Comparison of ENCODE assay signal across 9 mouse cellular contexts in the genomic region with DNA sequence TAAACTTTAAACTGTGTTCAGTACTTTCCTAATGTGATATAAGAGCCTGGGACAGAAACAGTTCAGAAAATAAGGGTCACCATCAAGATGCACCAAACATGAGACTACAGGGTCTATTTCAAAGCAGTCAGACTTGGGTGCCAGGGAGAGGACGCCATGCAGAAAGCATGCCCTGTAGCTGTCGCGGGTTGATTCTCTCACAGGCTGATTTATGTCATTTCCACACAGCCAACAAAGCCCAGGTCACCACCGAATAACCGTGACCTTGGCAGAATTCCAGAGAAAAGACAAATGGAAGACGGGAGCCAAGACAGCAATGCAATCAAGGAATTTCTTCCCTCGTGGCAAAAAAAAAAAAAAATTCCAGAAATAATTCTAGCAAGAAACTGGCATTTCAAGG.
DNase-seq lines count a peak whose midpoint lies in the region; ATAC-seq and TF ChIP-seq lines count a peak whose summit lies in the region.
"Had no signal": no experiment of that assay in that cellular context is flagged by ENCODE, and none has a peak within 500 bp of the region (broad histone marks: within the 10 kb centered on the region; RNA-seq: fewer than 3 reads in every experiment).

No protein-coding gene starts in this region.

- TF ChIP-seq POLR2A in thymus, adult 2 months (IDR thresholded peaks at IDR 0.05; ENCODE audit: control insufficient read depth, extremely low read depth, insufficient read depth, low read length, poor library complexity) = no peak

- no peak overlapping the region for H3K4me2 ChIP-seq in forebrain, embryonic 11.5 days (ENCODE audit: low read depth, low read length, severe bottlenecking)
- peak overlapping the region; percentile 24; the same call in 1 of the 2 replicates for H3K4me2 ChIP-seq in hindbrain, embryonic 12.5 days (replicated peaks)
- H3K4me2 ChIP-seq in midbrain, embryonic 12.5 days (replicated peaks) = no peak overlapping the region

- no peak overlapping the region for H3K9ac ChIP-seq in forebrain, embryonic 11.5 days (ENCODE audit: low read length)
- no peak overlapping the region for H3K9ac ChIP-seq in hindbrain, embryonic 12.5 days
- H3K9ac ChIP-seq in midbrain, embryonic 12.5 days (replicated peaks) = no peak overlapping the region

- H3K27me3 ChIP-seq in forebrain, embryonic 11.5 days (ENCODE audit: control insufficient read depth, insufficient read depth, low read length) = no peaks in the 10 kb centered on the region
- no peaks in the 10 kb centered on the region for H3K27me3 ChIP-seq in forebrain, embryonic 10.5 days (ENCODE audit: poor library complexity, severe bottlenecking)
- no peaks in the 10 kb centered on the region for H3K27me3 ChIP-seq in hindbrain, embryonic 12.5 days
- H3K27me3 ChIP-seq in midbrain, embryonic 12.5 days = no peaks in the 10 kb centered on the region
- no peaks in the 10 kb centered on the region for H3K27me3 ChIP-seq in thymus, adult 2 months (ENCODE audit: control insufficient read depth, insufficient read depth, low read length)

- no peaks in the 10 kb centered on the region for H3K36me3 ChIP-seq in forebrain, embryonic 11.5 days (ENCODE audit: control insufficient read depth, insufficient read depth, low read length)
- no peaks in the 10 kb centered on the region for H3K36me3 ChIP-seq in forebrain, embryonic 10.5 days (replicated peaks)
- no peaks in the 10 kb centered on the region for H3K36me3 ChIP-seq in hindbrain, embryonic 12.5 days
- no peaks in the 10 kb centered on the region for H3K36me3 ChIP-seq in midbrain, embryonic 12.5 days
- H3K36me3 ChIP-seq in thymus, adult 2 months (ENCODE audit: control insufficient read depth, insufficient read depth, low read length) = no peaks in the 10 kb centered on the region

- 72% methylated on average over 7 of the region's 7 CpGs for WGBS in forebrain, embryonic 11.5 days
- 84% methylated on average over 7 of the region's 7 CpGs for WGBS in forebrain, embryonic 10.5 days
- 25% methylated on average over 7 of the region's 7 CpGs for WGBS in hindbrain, embryonic 12.5 days
- 58% methylated on average over 7 of the region's 7 CpGs for WGBS in midbrain, embryonic 12.5 days
- 83% methylated on average over 7 of the region's 7 CpGs for WGBS in thymus, adult 2 months

- DNase-seq in forebrain, embryonic 11.5 days (ENCODE audit: low spot score) = no peak
- DNase-seq in forebrain, embryonic 10.5 days (ENCODE audit: extremely low spot score, low spot score) = no peak
- DNase-seq in brain, adult 2 months (ENCODE audit: low read depth, low spot score) = peak; percentile 36
- DNase-seq in urinary bladder, adult 18-20 months (ENCODE audit: low spot score in 2 of 2) = no peak
- no peak for DNase-seq in thymus, adult 2 months
- DNase-seq in urinary bladder, postnatal 25 days (ENCODE audit: low spot score) = no peak

- H3K4me1 ChIP-seq in forebrain, embryonic 11.5 days (replicated peaks; ENCODE audit: control insufficient read depth, insufficient read depth, low read length) = 0 out of 2 replicates have a peak, but pooled peaks cover 3% of the 10 kb centered on the region
- peaks cover 6% of the 10 kb centered on the region for H3K4me1 ChIP-seq in forebrain, embryonic 10.5 days
- H3K4me1 ChIP-seq in hindbrain, embryonic 12.5 days = peaks cover 7% of the 10 kb centered on the region
- peaks cover 8% of the 10 kb centered on the region; the same call in 1 of the 2 replicates for H3K4me1 ChIP-seq in midbrain, embryonic 12.5 days
- H3K4me1 ChIP-seq in thymus, adult 2 months (replicated peaks; ENCODE audit: control insufficient read depth, insufficient read depth, low read length) = 0 out of 2 replicates have a peak, but pooled peaks cover 2% of the 10 kb centered on the region

- no peak overlapping the region for H3K27ac ChIP-seq in forebrain, embryonic 11.5 days (ENCODE audit: low read depth, low read length)
- no peak overlapping the region for H3K27ac ChIP-seq in forebrain, embryonic 10.5 days
- peak overlapping the region; percentile 79 for H3K27ac ChIP-seq in hindbrain, embryonic 12.5 days
- peak overlapping the region; percentile 58 for H3K27ac ChIP-seq in midbrain, embryonic 12.5 days (replicated peaks)
- H3K27ac ChIP-seq in thymus, adult 2 months (ENCODE audit: control insufficient read depth, insufficient read depth, low read length) = no peak overlapping the region

- no peak for TF ChIP-seq CTCF in thymus, adult 2 months (IDR thresholded peaks at IDR 0.05; ENCODE audit: borderline replicate concordance, control insufficient read depth, extremely low read depth, insufficient read depth, low read length, poor library complexity)

- H3K4me3 ChIP-seq in forebrain, embryonic 11.5 days (ENCODE audit: low read depth, low read length) = no peak overlapping the region
- H3K4me3 ChIP-seq in forebrain, embryonic 10.5 days = no peak overlapping the region
- no peak overlapping the region for H3K4me3 ChIP-seq in hindbrain, embryonic 12.5 days
- H3K4me3 ChIP-seq in midbrain, embryonic 12.5 days = no peak overlapping the region
- no peak overlapping the region for H3K4me3 ChIP-seq in thymus, adult 2 months (ENCODE audit: control insufficient read depth, insufficient read depth, low read length)
- H3K4me3 ChIP-seq: myocyte had no signal

- no peaks in the 10 kb centered on the region for H3K9me3 ChIP-seq in forebrain, embryonic 11.5 days (ENCODE audit: control insufficient read depth, low read length)
- H3K9me3 ChIP-seq in forebrain, embryonic 10.5 days = no peaks in the 10 kb centered on the region
- H3K9me3 ChIP-seq in hindbrain, embryonic 12.5 days (replicated peaks) = no peaks in the 10 kb centered on the region
- H3K9me3 ChIP-seq in midbrain, embryonic 12.5 days = no peaks in the 10 kb centered on the region

- 0 out of 2 replicates have a peak, but pooled peaks have one; percentile 15 for ATAC-seq in forebrain, embryonic 11.5 days (replicated peaks; ENCODE audit: low FRiP score)
- ATAC-seq in hindbrain, embryonic 12.5 days (ENCODE audit: low FRiP score) = peak; percentile 82
- no peak for ATAC-seq in midbrain, embryonic 12.5 days (ENCODE audit: low FRiP score, low read depth)

Comparison
In these comparisons a context has a peak if more than half of its experiments do, and no peak if none do; other contexts are left out.
1. H3K27ac ChIP-seq: peak in hindbrain, embryonic 12.5 days (single experiment) and midbrain, embryonic 12.5 days (single experiment); none in forebrain, embryonic 11.5 days (single experiment), forebrain, embryonic 10.5 days (single experiment) and thymus, adult 2 months (single experiment).